17 mouse cellular contexts compared by ENCODE assay signal in genomic region chr13:71272431-71272830, GRCm38 (mm10).
DNase-seq lines count a peak whose midpoint lies in the region; ATAC-seq and TF ChIP-seq lines count a peak whose summit lies in the region.
"Had no signal": no experiment of that assay in that cellular context is flagged by ENCODE, and none has a peak within 500 bp of the region (broad histone marks: within the 10 kb centered on the region; RNA-seq: fewer than 3 reads in every experiment).

No protein-coding gene starts in this region.

- no peak for ATAC-seq in heart, embryonic 11.5 days (replicated peaks; ENCODE audit: insufficient number of reproducible peaks, low FRiP score, low TSS enrichment)
- no peak for ATAC-seq in hindbrain, embryonic 13.5 days (ENCODE audit: low FRiP score)
- ATAC-seq in forebrain, embryonic 14.5 days: no peak
- ATAC-seq: inflammation-experienced regulatory T-cells, adult 6 months; liver, embryonic 12.5 days had no signal

- H3K4me2 ChIP-seq in heart, embryonic 11.5 days: no peak overlapping the region
- H3K4me2 ChIP-seq in hindbrain, embryonic 13.5 days: no peak overlapping the region
- no peak overlapping the region for H3K4me2 ChIP-seq in forebrain, embryonic 14.5 days (ENCODE audit: low read length)
- H3K4me2 ChIP-seq: heart, embryonic 13.5 days; liver, embryonic 12.5 days; lung, embryonic 15.5 days; neural tube, embryonic 12.5 days had no signal

- H3K4me1 ChIP-seq in kidney, adult 2 months (ENCODE audit: control insufficient read depth, insufficient read depth, low read length): peaks cover 17% of the 10 kb centered on the region
- no peaks in the 10 kb centered on the region for H3K4me1 ChIP-seq in heart, embryonic 11.5 days (ENCODE audit: control insufficient read depth, insufficient read depth, low read length)
- H3K4me1 ChIP-seq in hindbrain, embryonic 13.5 days (replicated peaks): 0 out of 2 replicates have a peak, but pooled peaks cover 3% of the 10 kb centered on the region
- no peaks in the 10 kb centered on the region for H3K4me1 ChIP-seq in forebrain, embryonic 14.5 days (ENCODE audit: control insufficient read depth, insufficient read depth, low read length)
- H3K4me1 ChIP-seq: heart, embryonic 13.5 days; liver, embryonic 12.5 days; lung, embryonic 15.5 days; neural tube, embryonic 12.5 days had no signal

- no peaks in the 10 kb centered on the region for H3K27me3 ChIP-seq in kidney, adult 2 months (replicated peaks; ENCODE audit: control insufficient read depth, insufficient read depth, low read length)
- H3K27me3 ChIP-seq in heart, embryonic 11.5 days (ENCODE audit: control insufficient read depth, insufficient read depth, low read length): no peaks in the 10 kb centered on the region
- H3K27me3 ChIP-seq in hindbrain, embryonic 13.5 days: 0 out of 2 replicates have a peak, but pooled peaks cover 3% of the 10 kb centered on the region
- no peaks in the 10 kb centered on the region for H3K27me3 ChIP-seq in forebrain, embryonic 14.5 days (replicated peaks; ENCODE audit: control insufficient read depth, insufficient read depth, low read length)
- H3K27me3 ChIP-seq: heart, embryonic 13.5 days; liver, embryonic 12.5 days; lung, embryonic 15.5 days; neural tube, embryonic 12.5 days had no signal

- TF ChIP-seq POLR2A in kidney, adult 2 months (IDR thresholded peaks at IDR 0.05; ENCODE audit: low read depth, low read length): no peak

- H3K27ac ChIP-seq in kidney, adult 2 months (ENCODE audit: insufficient read depth, low read depth, low read length): peak overlapping the region; percentile 95
- H3K27ac ChIP-seq in heart, embryonic 11.5 days (ENCODE audit: low read depth, low read length): no peak overlapping the region
- H3K27ac ChIP-seq in hindbrain, embryonic 13.5 days: no peak overlapping the region
- H3K27ac ChIP-seq in forebrain, embryonic 14.5 days (ENCODE audit: low read depth, low read length): no peak overlapping the region
- H3K27ac ChIP-seq: heart, embryonic 13.5 days; liver, embryonic 12.5 days; lung, embryonic 15.5 days; neural tube, embryonic 12.5 days had no signal

- TF ChIP-seq CTCF in kidney, adult 2 months (conservative IDR thresholded peaks at IDR 0.05; ENCODE audit: insufficient read depth, insufficient read length, low read depth, low read length): no peak

- H3K36me3 ChIP-seq in kidney, adult 2 months (ENCODE audit: control insufficient read depth, insufficient read depth, low read length): no peaks in the 10 kb centered on the region
- H3K36me3 ChIP-seq in heart, embryonic 11.5 days (ENCODE audit: control insufficient read depth, insufficient read depth, low read length): no peaks in the 10 kb centered on the region
- no peaks in the 10 kb centered on the region for H3K36me3 ChIP-seq in hindbrain, embryonic 13.5 days
- H3K36me3 ChIP-seq in forebrain, embryonic 14.5 days (ENCODE audit: control insufficient read depth, insufficient read depth, low read length): no peaks in the 10 kb centered on the region
- H3K36me3 ChIP-seq: heart, embryonic 13.5 days; liver, embryonic 12.5 days; lung, embryonic 15.5 days; neural tube, embryonic 12.5 days had no signal

- no peak overlapping the region for H3K4me3 ChIP-seq in kidney, adult 2 months (ENCODE audit: insufficient read depth, low read depth, low read length)
- no peak overlapping the region for H3K4me3 ChIP-seq in heart, embryonic 11.5 days (ENCODE audit: low read depth, low read length)
- no peak overlapping the region for H3K4me3 ChIP-seq in hindbrain, embryonic 13.5 days
- H3K4me3 ChIP-seq in forebrain, embryonic 14.5 days (ENCODE audit: low read depth, low read length): no peak overlapping the region
- H3K4me3 ChIP-seq: heart, embryonic 13.5 days; liver, embryonic 12.5 days; lung, embryonic 15.5 days; neural tube, embryonic 12.5 days had no signal

- no peaks in the 10 kb centered on the region for H3K9me3 ChIP-seq in heart, embryonic 11.5 days (replicated peaks; ENCODE audit: control insufficient read depth, low read length)
- no peaks in the 10 kb centered on the region for H3K9me3 ChIP-seq in hindbrain, embryonic 13.5 days
- H3K9me3 ChIP-seq in forebrain, embryonic 14.5 days (replicated peaks; ENCODE audit: control insufficient read depth, low read length): no peaks in the 10 kb centered on the region
- H3K9me3 ChIP-seq: heart, embryonic 13.5 days; liver, embryonic 12.5 days; lung, embryonic 15.5 days; neural tube, embryonic 12.5 days had no signal

- peak; percentile 76 for DNase-seq in adrenal gland, adult 2 months
- no peak for DNase-seq in adrenal gland, postnatal 4 days (ENCODE audit: low spot score in 2 of 2)
- peak; percentile 83 for DNase-seq in NIH3T3 (ENCODE audit: low read depth)
- peak; percentile 96 for DNase-seq in kidney, adult 2 months
- DNase-seq in kidney, postnatal 36 days: peak; percentile 86 to 93
- DNase-seq in forebrain, embryonic 14.5 days (ENCODE audit: low spot score): no peak
- DNase-seq: cerebellum, postnatal 25 days; gastrocnemius, postnatal 36 days; heart, postnatal 4 days; right cerebral cortex, postnatal 4 days had no signal

- no peak overlapping the region for H3K9ac ChIP-seq in heart, embryonic 11.5 days (ENCODE audit: low read depth, low read length)
- no peak overlapping the region for H3K9ac ChIP-seq in hindbrain, embryonic 13.5 days
- H3K9ac ChIP-seq in forebrain, embryonic 14.5 days (ENCODE audit: low read length): no peak overlapping the region
- H3K9ac ChIP-seq: heart, embryonic 13.5 days; liver, embryonic 12.5 days; lung, embryonic 15.5 days; neural tube, embryonic 12.5 days had no signal

- WGBS in kidney, adult 2 months: 30% methylated on average over 5 of the region's 5 CpGs
- 68% methylated on average over 5 of the region's 5 CpGs for WGBS in heart, embryonic 11.5 days (ENCODE audit: insufficient replicate concordance)
- 73% methylated on average over 5 of the region's 5 CpGs for WGBS in hindbrain, embryonic 13.5 days
- 83% methylated on average over 5 of the region's 5 CpGs for WGBS in forebrain, embryonic 14.5 days

Comparison
In these comparisons a context has a peak if more than half of its experiments do, and no peak if none do; other contexts are left out.
1. DNase-seq: peak in adrenal gland, adult 2 months (single experiment), NIH3T3 (single experiment), kidney, adult 2 months (single experiment) and kidney, postnatal 36 days (2 of 2); none in adrenal gland, postnatal 4 days (0 of 2) and forebrain, embryonic 14.5 days (single experiment).